Mouse (Mus musculus) adrenal gland, postnatal 4 days (tissue): ENCODE results near the gene Psen2. TPM values are rescaled to one million over a fixed set of nuclear protein-coding genes. Genes with fewer than 3 reads are reported as not detected.

Experiments
- DNase-seq, 2 experiments: peaks; one replicate each; pipeline ENCODE4 v3.0.0; 2021 to 2022; ENCODE audit warnings: low spot score in 2 of 2, mixed read lengths in 2 of 2
- total RNA-seq, 2 experiments: library from RNA; stranded (reverse); gene quantifications; 2 replicates each; pipeline ENCODE4 v1.2.3; 2021

Psen2 gene
- total RNA-seq, 2 experiments from 2014 or later, result 40.2 to 45.4 TPM

GRCm38 (mm10) chr1:180199715-180200050, 63.6 kb downstream of the Psen2 start:
- no peak for DNase-seq

GRCm38 (mm10) chr1:180198959-180199714, 64.1 kb downstream of the Psen2 start, which contains the start of gene Coq8a:
Gene Coq8a (minus strand): TSS chr1:180199602.
- no peak for DNase-seq

GRCm38 (mm10) chr1:180197956-180198355, 65.3 kb downstream of the Psen2 start:
- DNase-seq, result no peak

GRCm38 (mm10) chr1:180196508-180196907, 66.7 kb downstream of the Psen2 start:
- DNase-seq, result no peak

GRCm38 (mm10) chr1:180195703-180196381, 67.4 kb downstream of the Psen2 start:
- peak; percentile 90 to 97 for DNase-seq

GRCm38 (mm10) chr1:180194781-180195471, 68.3 kb downstream of the Psen2 start:
- peak in 1 of 2 experiments; percentile 26 for DNase-seq

GRCm38 (mm10) chr1:180194048-180194447, 69.2 kb downstream of the Psen2 start:
- DNase-seq, result no peak

- no peak for DNase-seq
Observed at GRCm38 (mm10) chr1:180193391-180193935, 69.8 kb downstream of the Psen2 start.

GRCm38 (mm10) chr1:180192866-180193265, 70.4 kb downstream of the Psen2 start:
- DNase-seq, result no peak

GRCm38 (mm10) chr1:180191651-180192220, 71.5 kb downstream of the Psen2 start:
- no peak for DNase-seq

GRCm38 (mm10) chr1:180191112-180191511, 72.1 kb downstream of the Psen2 start:
- no peak for DNase-seq

GRCm38 (mm10) chr1:180188951-180189350, 74.3 kb downstream of the Psen2 start:
- DNase-seq, result no peak

GRCm38 (mm10) chr1:180186371-180186770, 76.9 kb downstream of the Psen2 start:
- DNase-seq, result no peak

- DNase-seq, result no peak
Observed at GRCm38 (mm10) chr1:180185877-180186276, 77.4 kb downstream of the Psen2 start.

- DNase-seq, result no peak
Observed at GRCm38 (mm10) chr1:180184768-180185167, 78.5 kb downstream of the Psen2 start.

GRCm38 (mm10) chr1:180183525-180184159, 79.6 kb downstream of the Psen2 start:
- DNase-seq, result no peak

GRCm38 (mm10) chr1:180182731-180183130, 80.5 kb downstream of the Psen2 start:
- no peak for DNase-seq

GRCm38 (mm10) chr1:180181966-180182319, 81.3 kb downstream of the Psen2 start:
- DNase-seq, result no peak

GRCm38 (mm10) chr1:180181304-180181965, 81.8 kb downstream of the Psen2 start:
- no peak for DNase-seq

GRCm38 (mm10) chr1:180179840-180180239, 83.4 kb downstream of the Psen2 start:
- no peak for DNase-seq
